Mouse (Mus musculus): ENCODE results near the gene Olfr690.
"Not testable (repeated sequence)": the region's sequence is repeated elsewhere in the genome, so short reads cannot be mapped to it uniquely, and the experiment has no call there.

The Olfr690 gene

GRCm38 (mm10) chr7:105334004-105334403 lies at the start of gene Olfr690:
TSS of gene Olfr690 (minus strand) at chr7:105334104.
- DNase-seq: no peak

- no peak for DNase-seq
Measured at GRCm38 (mm10) chr7:105380329-105380728, 46.4 kb upstream of the Olfr690 start.

- no peak for DNase-seq
Measured at GRCm38 (mm10) chr7:105374866-105375265, 41.0 kb upstream of the Olfr690 start, which contains the start of gene Gm5901. TSS of gene Gm5901 (plus strand) at chr7:105375038.

- DNase-seq: no peak
Measured at GRCm38 (mm10) chr7:105373976-105374375, 40.1 kb upstream of the Olfr690 start.

- DNase-seq: no peak
Measured at GRCm38 (mm10) chr7:105373509-105373908, 39.6 kb upstream of the Olfr690 start.

- DNase-seq: no peak
Measured at GRCm38 (mm10) chr7:105372912-105373311, 39.0 kb upstream of the Olfr690 start.

GRCm38 (mm10) chr7:105368521-105368920 lies 34.6 kb upstream of the Olfr690 start:
- DNase-seq: no peak

GRCm38 (mm10) chr7:105367930-105368329 lies 34.0 kb upstream of the Olfr690 start, which contains the start of gene Olfr692:
TSS of gene Olfr692 (plus strand) at chr7:105368230.
- DNase-seq: no peak

- no peak for DNase-seq
Measured at GRCm38 (mm10) chr7:105367268-105367667, 33.4 kb upstream of the Olfr690 start.

GRCm38 (mm10) chr7:105361713-105362112 lies 27.8 kb upstream of the Olfr690 start:
- DNase-seq: no peak

GRCm38 (mm10) chr7:105356487-105356886 lies 22.6 kb upstream of the Olfr690 start:
- not testable (repeated sequence) for DNase-seq

- not testable (repeated sequence) for DNase-seq
Measured at GRCm38 (mm10) chr7:105356064-105356463, 22.2 kb upstream of the Olfr690 start.

GRCm38 (mm10) chr7:105342752-105343151 lies 8.8 kb upstream of the Olfr690 start:
- DNase-seq: no peak

GRCm38 (mm10) chr7:105342170-105342569 lies 8.3 kb upstream of the Olfr690 start, which contains the start of gene Olfr691:
TSS of gene Olfr691 (minus strand) at chr7:105342270.
- no peak for DNase-seq

GRCm38 (mm10) chr7:105325302-105325701 lies 8.6 kb downstream of the Olfr690 start:
- DNase-seq: no peak

- DNase-seq: no peak
Measured at GRCm38 (mm10) chr7:105310865-105311264, 23.0 kb downstream of the Olfr690 start, which contains the start of gene Olfr689. TSS of gene Olfr689 (plus strand) at chr7:105311165.

GRCm38 (mm10) chr7:105290051-105290450 lies 43.9 kb downstream of the Olfr690 start:
- no peak for DNase-seq

- DNase-seq: no peak
Measured at GRCm38 (mm10) chr7:105287795-105288194, 46.1 kb downstream of the Olfr690 start, which contains the start of gene Olfr688. TSS of gene Olfr688 (plus strand) at chr7:105288095.
